Mouse (Mus musculus): ENCODE data around the gene Ifih1. TPM values are rescaled to one million over a fixed set of nuclear protein-coding genes. Genes with fewer than 3 reads are reported as not detected.

Gene Ifih1
- total RNA-seq, 2 experiments from 2014 or later, result 28.8 to 39.8 TPM

DNA sequence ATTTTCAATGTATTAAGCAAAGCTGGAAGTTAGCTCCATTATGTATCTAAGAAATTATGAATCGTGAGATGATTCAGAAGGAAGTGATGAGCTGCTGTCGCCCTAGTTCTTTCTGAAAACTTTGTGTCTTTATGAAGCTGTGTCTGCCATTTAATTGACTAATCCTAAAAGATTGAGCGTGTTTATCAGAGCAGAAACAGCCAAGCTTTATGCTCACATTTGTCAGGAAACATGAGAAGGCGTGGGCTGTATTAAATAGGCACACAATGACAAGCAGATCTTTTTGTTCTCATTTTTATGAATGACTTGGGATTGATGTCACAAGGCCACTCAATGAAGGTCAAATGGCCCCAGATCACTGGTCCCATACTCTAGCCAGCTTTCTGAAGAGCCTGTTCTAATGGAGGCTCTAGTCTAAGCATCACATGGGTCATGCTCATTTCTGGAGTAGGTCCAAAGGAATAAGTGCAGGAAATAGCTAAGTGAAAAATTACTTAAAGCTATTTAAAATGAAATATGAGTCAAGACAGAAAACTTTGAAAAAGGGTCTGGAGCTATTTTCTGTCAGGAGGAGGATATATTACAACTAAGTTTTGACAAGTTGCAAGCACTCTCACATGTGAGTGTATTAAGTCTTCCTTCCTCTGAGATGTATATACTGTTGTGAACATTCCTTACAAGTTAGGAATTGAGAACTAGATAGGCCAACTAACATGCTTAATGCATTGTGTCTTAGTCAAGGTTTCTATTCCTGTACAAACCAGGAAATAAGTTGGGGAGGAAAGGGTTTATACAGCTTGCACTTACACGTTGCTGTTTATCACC, 83.2 kb downstream of the Ifih1 start:
- no peak for ATAC-seq (replicated peaks; ENCODE audit: low FRiP score, poor library complexity, severe bottlenecking)

DNA sequence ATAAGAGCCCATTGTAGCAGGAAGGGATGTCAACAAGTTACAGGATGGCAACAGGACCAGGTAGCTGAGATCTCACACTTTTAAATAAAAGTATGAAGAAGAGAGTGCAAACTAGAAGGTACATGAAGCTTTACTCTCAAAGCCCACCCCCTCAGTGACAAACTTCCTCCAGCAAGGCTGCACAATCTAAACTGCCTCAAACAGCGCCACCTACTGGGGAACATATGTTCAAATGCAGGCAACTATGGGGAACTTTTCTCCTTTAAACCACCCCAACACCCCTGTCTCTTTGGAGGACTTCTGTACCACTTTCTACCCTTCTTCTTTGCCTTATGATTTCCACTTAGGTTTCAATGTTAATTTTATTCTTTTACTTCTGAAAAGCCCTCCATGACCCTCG, 88.6 kb downstream of the Ifih1 start:
- no peak for ATAC-seq (replicated peaks; ENCODE audit: low FRiP score, poor library complexity, severe bottlenecking)

DNA sequence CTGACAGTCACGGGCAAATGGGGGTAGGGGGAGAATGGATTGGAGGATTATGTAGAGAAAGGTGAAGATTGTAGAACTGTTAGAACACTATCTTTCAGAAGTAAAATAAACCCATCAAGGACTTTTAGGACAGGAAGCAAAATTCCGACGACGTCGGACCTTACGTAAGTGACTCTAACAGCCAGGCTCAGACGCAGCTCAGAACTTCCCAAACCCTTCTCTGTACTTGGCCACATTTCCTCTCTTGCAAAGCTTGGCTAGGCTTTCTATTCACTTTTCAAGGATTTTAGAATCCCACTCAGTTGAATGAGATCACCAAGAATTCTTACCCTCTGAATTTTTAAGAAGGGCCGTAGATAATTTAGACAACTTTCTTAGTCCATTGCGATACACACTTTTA, 89.7 kb downstream of the Ifih1 start:
- no peak for ATAC-seq (replicated peaks; ENCODE audit: low FRiP score, poor library complexity, severe bottlenecking)

DNA sequence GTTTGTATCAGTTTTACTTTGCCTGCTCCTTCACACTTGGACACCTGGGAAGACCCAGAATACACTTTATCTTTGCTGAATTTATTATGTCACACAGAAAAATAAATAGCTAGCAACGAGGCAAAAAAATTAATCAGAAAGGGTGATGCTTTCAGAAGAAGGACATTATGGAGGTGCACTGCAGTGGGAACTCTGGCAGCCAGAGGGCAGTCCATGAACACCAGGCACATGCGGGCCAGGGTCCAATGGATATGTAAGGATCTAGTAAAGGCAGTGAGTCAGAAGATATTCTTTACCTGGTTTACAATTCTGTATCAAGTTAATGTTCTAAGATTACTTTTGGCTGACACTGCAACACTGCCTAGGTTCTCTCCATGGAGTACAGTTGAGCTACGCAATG, 96.4 kb downstream of the Ifih1 start:
- no peak for ATAC-seq (replicated peaks; ENCODE audit: low FRiP score, poor library complexity, severe bottlenecking)

DNA sequence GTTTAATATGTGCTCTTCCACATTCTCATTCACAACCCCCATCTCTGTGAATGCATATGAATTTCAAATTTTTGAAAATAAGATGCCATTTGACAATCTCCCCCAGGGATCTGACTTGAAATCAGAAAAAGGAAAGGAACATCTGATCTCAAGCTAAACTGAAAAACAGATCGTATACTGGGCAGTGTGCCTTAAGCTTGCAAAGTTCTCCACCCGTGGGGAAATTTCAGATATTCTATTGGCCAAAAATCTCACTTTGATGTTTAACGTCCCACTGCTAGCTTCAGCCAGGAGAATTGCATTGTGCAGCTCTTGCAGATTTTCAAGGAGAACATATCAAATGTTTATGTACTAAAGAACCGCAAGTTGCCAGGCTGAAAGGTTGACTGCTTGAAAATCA, 96.9 kb downstream of the Ifih1 start:
- ATAC-seq (replicated peaks; ENCODE audit: low FRiP score, poor library complexity, severe bottlenecking), result no peak

DNA sequence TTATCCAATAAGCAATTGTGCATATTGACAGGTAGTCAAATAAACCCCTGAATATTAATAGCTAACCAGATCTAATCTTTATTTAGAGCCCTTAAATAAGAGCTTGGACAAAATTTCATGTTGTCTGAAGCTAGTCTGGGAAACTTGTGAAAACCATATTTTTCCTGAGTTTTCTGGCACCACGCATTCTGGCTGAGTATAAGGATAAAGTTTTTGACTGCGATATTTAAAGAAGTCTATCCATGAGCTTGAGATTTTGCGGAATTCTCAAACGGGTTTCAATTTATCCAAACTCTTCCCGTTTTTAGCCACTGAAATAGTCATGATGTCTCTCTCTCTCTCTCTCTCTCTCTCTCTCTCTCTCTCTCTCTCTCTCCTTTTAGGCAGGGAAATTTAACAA, 98.0 kb downstream of the Ifih1 start:
- ATAC-seq (replicated peaks; ENCODE audit: low FRiP score, poor library complexity, severe bottlenecking), result no peak

Other genes with a start within 250 kb of the Ifih1 start
- 2.5 and 3.3 TPM in 2 replicates for gene Dpp4, start 234.0 kb downstream of the Ifih1 start, total RNA-seq (2015; ENCODE audit: low replicate concordance)
- 2.6 and 3.2 TPM in 2 replicates for gene Dpp4, start 234.0 kb downstream of the Ifih1 start, total RNA-seq (2017; ENCODE audit: low replicate concordance)
- 3.3 TPM in 1 of 2 replicates, not detected in the other for gene Gcg, start 162.6 kb downstream of the Ifih1 start, total RNA-seq (2015; ENCODE audit: low replicate concordance)
- gene Gcg, start 162.6 kb downstream of the Ifih1 start, total RNA-seq (2017; ENCODE audit: low replicate concordance), result not detected in 2 replicates
- gene Fap, start 72.2 kb downstream of the Ifih1 start, total RNA-seq (2015; ENCODE audit: low replicate concordance), result 0.96 and 3.1 TPM in 2 replicates
- 1.6 and 1.7 TPM in 2 replicates for gene Fap, start 72.2 kb downstream of the Ifih1 start, total RNA-seq (2017; ENCODE audit: low replicate concordance)
- 29.8 and 37.0 TPM in 2 replicates for gene Gca, start 18.0 kb upstream of the Ifih1 start, total RNA-seq (2015; ENCODE audit: low replicate concordance)
- gene Gca, start 18.0 kb upstream of the Ifih1 start, total RNA-seq (2017; ENCODE audit: low replicate concordance), result 13.7 and 21.0 TPM in 2 replicates

All from erythroblast, adult 5-6 weeks (primary cell).